Mouse (Mus musculus) liver, embryonic 14.5 days (tissue): ENCODE measurements around the gene Olfr345. TPM values are rescaled to one million over a fixed set of nuclear protein-coding genes. Genes with fewer than 3 reads are reported as not detected.

Experiments
- ATAC-seq: fragments of 200-750 bp; cut with Nextera tagmentation; 2 replicates; pipeline ENCODE4 v1.8.0; 2017; ENCODE audit warnings: moderate number of reproducible peaks, mild to moderate bottlenecking, moderate library complexity; ENCODE audit not compliant: insufficient read depth
- DNase-seq, 3 experiments: peaks; one replicate each; pipeline ENCODE4 v3.0.0-alpha.2; 2012 to 2013; ENCODE audit warnings: low read depth in 3 of 3, low spot score in 3 of 3
- H3K27ac ChIP-seq: fragments of 300-500 bp; sonication (generic); 2 replicates; pipeline ENCODE4 v1.5.1; 2014; ENCODE audit warnings: moderate library complexity, mild to moderate bottlenecking, control low read depth, inconsistent platforms
- H3K27me3 ChIP-seq: fragments of 300-500 bp; sonication (generic); 2 replicates; pipeline ENCODE4 v1.6.1; 2014; ENCODE audit warnings: mild to moderate bottlenecking, low read length, moderate library complexity; ENCODE audit not compliant: control insufficient read depth, insufficient read depth
- H3K36me3 ChIP-seq: fragments of 300-500 bp; sonication (generic); replicated peaks from 2 replicates; pipeline ENCODE4 v1.6.1; 2014; ENCODE audit warnings: low read depth; ENCODE audit not compliant: control insufficient read depth, insufficient read depth
- H3K4me1 ChIP-seq, 2 experiments: fragments of 200-500 bp in 1 of 2; fragments of 300-500 bp in 1 of 2; sonication (generic) in 1 of 2; replicated peaks; 2 replicates each; pipeline ENCODE4 v1.6.1; 2012 to 2014; ENCODE audit warnings: antibody characterized with exemption in 1 of 2, inconsistent platforms in 1 of 2, low read length in 1 of 2; ENCODE audit not compliant: control insufficient read depth in 2 of 2, insufficient read depth in 2 of 2
- H3K4me2 ChIP-seq: fragments of 300-500 bp; sonication (generic); 2 replicates; pipeline ENCODE4 v1.6.1; 2014; ENCODE audit warnings: low read depth, mild to moderate bottlenecking, control low read depth, moderate library complexity
- H3K4me3 ChIP-seq, 2 experiments: fragments of 200-500 bp in 1 of 2; fragments of 300-500 bp in 1 of 2; sonication (generic) in 1 of 2; 2 replicates each; pipeline ENCODE4 v1.5.1; 2012 to 2014; ENCODE audit warnings: low read depth in 2 of 2, low read length in 2 of 2, mild to moderate bottlenecking in 2 of 2, control low read depth in 1 of 2, inconsistent platforms in 1 of 2, moderate library complexity in 1 of 2; ENCODE audit not compliant: insufficient read depth in 1 of 2
- H3K9ac ChIP-seq: fragments of 300-500 bp; sonication (generic); replicated peaks from 2 replicates; pipeline ENCODE4 v1.6.1; 2014; ENCODE audit warnings: mild to moderate bottlenecking, control low read depth, moderate library complexity
- H3K9me3 ChIP-seq: fragments of 300-500 bp; sonication (generic); 2 replicates; pipeline ENCODE4 v1.6.1; 2016; ENCODE audit warnings: low read length, mixed read lengths; ENCODE audit not compliant: control insufficient read depth
- CTCF ChIP-seq: IDR thresholded peaks from 2 replicates; pipeline ENCODE4 v1.5.1; 2016; ENCODE audit warnings: antibody characterized with exemption, low read depth, control low read depth
- EP300 ChIP-seq: IDR thresholded peaks from 2 replicates; pipeline ENCODE4 v1.6.1; 2016; ENCODE audit warnings: antibody characterized with exemption, low read depth
- WGBS: fragments of 180-500 bp; shearing (Covaris S2); extraction: QIAGEN DNeasy Blood & Tissue Kit; methylation state at CpG from one replicate; pipeline ENCODE4 v1.1.7; 2014; ENCODE audit not compliant: insufficient replicate concordance; 5-methylcytosine and 5-hydroxymethylcytosine counted together
- polyA plus RNA-seq, 2 experiments: library from polyadenylated mRNA; depleted of rRNA in 1 of 2; stranded (reverse) in 1 of 2; unstranded in 1 of 2; fragments of >200 nt; fragmentation: Nextera tagmentation in 1 of 2; extraction: Ambion mirVana in 1 of 2; gene quantifications; 2 replicates each; pipeline versions ENCODE4 v1.2.1 to v1.2.3; 2012 to 2014

Olfr345 gene
- not detected in 2 replicates for polyA plus RNA-seq (2012; rRNA removed)
- not detected in 2 replicates for polyA plus RNA-seq (2014; fragmentation: Nextera tagmentation; extraction: Ambion mirVana)

GRCm38 (mm10) chr2:36639741-36640140 is at the start of gene Olfr345:
Gene Olfr345 (plus strand): TSS chr2:36640041.
- H3K4me1 ChIP-seq = no peaks in the 10 kb centered on the region
- no peak within 1 kb of the TSS for H3K27ac ChIP-seq
- no peak within 1 kb of the TSS for H3K4me3 ChIP-seq
- H3K36me3 ChIP-seq = no peaks in the 10 kb centered on the region
- WGBS = 24% methylated on average over 1 of the region's 1 CpGs
- ATAC-seq = no peak
- DNase-seq = no peak
- TF ChIP-seq EP300 (no peak), CTCF (no peak)
- H3K4me2 ChIP-seq = no peak within 1 kb of the TSS
- H3K9me3 ChIP-seq = no peaks in the 10 kb centered on the region
- H3K9ac ChIP-seq = no peak within 1 kb of the TSS
- H3K27me3 ChIP-seq = no peaks in the 10 kb centered on the region

DNA sequence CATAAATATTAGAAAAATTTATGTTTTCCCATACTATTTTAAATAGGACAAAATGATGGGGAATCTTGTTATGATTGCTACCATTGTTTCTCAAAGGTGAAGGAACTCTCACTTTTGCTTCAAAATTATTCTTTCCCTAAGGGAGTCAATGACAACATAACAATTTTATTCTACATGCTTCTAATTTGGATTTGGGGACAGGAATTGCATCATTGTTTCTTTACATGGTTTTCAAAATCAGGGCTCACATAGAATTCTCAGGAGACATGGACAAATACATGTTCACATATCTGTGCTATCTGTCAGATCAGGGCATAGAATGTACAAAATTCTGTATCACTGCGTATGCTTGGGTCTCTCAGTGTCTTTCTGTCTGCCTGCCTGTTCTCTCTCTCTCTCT is 45.6 kb downstream of the Olfr345 start, which contains the start of gene Olfr346:
Gene Olfr346 (plus strand): TSS at position 301 of the 400 bp plus-strand sequence.
- H3K27me3 ChIP-seq = no peaks in the 10 kb centered on the region
- no peak within 1 kb of the TSS for H3K4me3 ChIP-seq
- H3K4me1 ChIP-seq = no peaks in the 10 kb centered on the region
- no peak within 1 kb of the TSS for H3K4me2 ChIP-seq
- no peak within 1 kb of the TSS for H3K9ac ChIP-seq
- H3K9me3 ChIP-seq = no peaks in the 10 kb centered on the region
- TF ChIP-seq CTCF = no peak
- TF ChIP-seq EP300 = no peak
- no peaks in the 10 kb centered on the region for H3K36me3 ChIP-seq
- 52% methylated on average over 1 of the region's 1 CpGs for WGBS
- H3K27ac ChIP-seq = no peak within 1 kb of the TSS
- DNase-seq (no peak), ATAC-seq (no peak)

Other genes with a start within 250 kb of the Olfr345 start
- gene Olfr339, start 221.1 kb upstream of the Olfr345 start, polyA plus RNA-seq (2012; rRNA removed) = not detected in 2 replicates
- gene Olfr339, start 221.1 kb upstream of the Olfr345 start, polyA plus RNA-seq (2014; fragmentation: Nextera tagmentation; extraction: Ambion mirVana) = not detected in 2 replicates
- not detected in 2 replicates for gene Olfr340, start 187.5 kb upstream of the Olfr345 start, polyA plus RNA-seq (2012; rRNA removed)
- gene Olfr340, start 187.5 kb upstream of the Olfr345 start, polyA plus RNA-seq (2014; fragmentation: Nextera tagmentation; extraction: Ambion mirVana) = not detected in 2 replicates
- gene Olfr341, start 157.6 kb upstream of the Olfr345 start, polyA plus RNA-seq (2012; rRNA removed) = not detected in 2 replicates
- not detected in 2 replicates for gene Olfr341, start 157.6 kb upstream of the Olfr345 start, polyA plus RNA-seq (2014; fragmentation: Nextera tagmentation; extraction: Ambion mirVana)
- gene Olfr342, start 115.0 kb upstream of the Olfr345 start, polyA plus RNA-seq (2012; rRNA removed) = not detected in 2 replicates
- not detected in 2 replicates for gene Olfr342, start 115.0 kb upstream of the Olfr345 start, polyA plus RNA-seq (2014; fragmentation: Nextera tagmentation; extraction: Ambion mirVana)
- gene Olfr344, start 73.4 kb upstream of the Olfr345 start, polyA plus RNA-seq (2012; rRNA removed) = not detected in 2 replicates
- gene Olfr344, start 73.4 kb upstream of the Olfr345 start, polyA plus RNA-seq (2014; fragmentation: Nextera tagmentation; extraction: Ambion mirVana) = not detected in 2 replicates
- gene Olfr346, start 45.7 kb downstream of the Olfr345 start, polyA plus RNA-seq (2012; rRNA removed) = not detected in 2 replicates
- not detected in 2 replicates for gene Olfr346, start 45.7 kb downstream of the Olfr345 start, polyA plus RNA-seq (2014; fragmentation: Nextera tagmentation; extraction: Ambion mirVana)
- gene Olfr347, start 91.9 kb downstream of the Olfr345 start, polyA plus RNA-seq (2012; rRNA removed) = not detected in 2 replicates
- gene Olfr347, start 91.9 kb downstream of the Olfr345 start, polyA plus RNA-seq (2014; fragmentation: Nextera tagmentation; extraction: Ambion mirVana) = not detected in 2 replicates
- not detected in 2 replicates for gene Olfr348, start 144.2 kb downstream of the Olfr345 start, polyA plus RNA-seq (2012; rRNA removed)
- not detected in 2 replicates for gene Olfr348, start 144.2 kb downstream of the Olfr345 start, polyA plus RNA-seq (2014; fragmentation: Nextera tagmentation; extraction: Ambion mirVana)
- not detected in 2 replicates for gene Olfr50, start 150.5 kb downstream of the Olfr345 start, polyA plus RNA-seq (2012; rRNA removed)
- gene Olfr50, start 150.5 kb downstream of the Olfr345 start, polyA plus RNA-seq (2014; fragmentation: Nextera tagmentation; extraction: Ambion mirVana) = not detected in 2 replicates
- not detected in 2 replicates for gene Olfr3, start 177.0 kb downstream of the Olfr345 start, polyA plus RNA-seq (2012; rRNA removed)
- not detected in 2 replicates for gene Olfr3, start 177.0 kb downstream of the Olfr345 start, polyA plus RNA-seq (2014; fragmentation: Nextera tagmentation; extraction: Ambion mirVana)
- gene Olfr350, start 206.3 kb downstream of the Olfr345 start, polyA plus RNA-seq (2012; rRNA removed) = not detected in 2 replicates
- gene Olfr350, start 206.3 kb downstream of the Olfr345 start, polyA plus RNA-seq (2014; fragmentation: Nextera tagmentation; extraction: Ambion mirVana) = not detected in 2 replicates
- gene Olfr351, start 222.6 kb downstream of the Olfr345 start, polyA plus RNA-seq (2012; rRNA removed) = not detected in 2 replicates
- gene Olfr351, start 222.6 kb downstream of the Olfr345 start, polyA plus RNA-seq (2014; fragmentation: Nextera tagmentation; extraction: Ambion mirVana) = not detected in 2 replicates
- gene Olfr352, start 228.4 kb downstream of the Olfr345 start, polyA plus RNA-seq (2012; rRNA removed) = not detected in 2 replicates
- gene Olfr352, start 228.4 kb downstream of the Olfr345 start, polyA plus RNA-seq (2014; fragmentation: Nextera tagmentation; extraction: Ambion mirVana) = not detected in 2 replicates